Mouse (Mus musculus) hindbrain, embryonic 13.5 days (tissue): ENCODE results near the gene H2-DMb2. TPM values are rescaled to one million over a fixed set of nuclear protein-coding genes. Genes with fewer than 3 reads are reported as not detected.
"Not testable (repeated sequence)": the region's sequence is repeated elsewhere in the genome, so short reads cannot be mapped to it uniquely, and the experiment has no call there.

Experiments
- ATAC-seq: fragments of 200-750 bp; cut with Nextera tagmentation; 2 replicates; pipeline ENCODE4 v1.8.0; 2017; ENCODE audit warnings: moderate TSS enrichment; ENCODE audit not compliant: low FRiP score
- H3K27ac ChIP-seq: fragments of 300-500 bp; sonication (generic); 2 replicates; pipeline ENCODE4 v1.5.1; 2015; ENCODE audit warnings: inconsistent platforms, mild to moderate bottlenecking, moderate library complexity
- H3K27me3 ChIP-seq: fragments of 300-500 bp; sonication (generic); 2 replicates; pipeline ENCODE4 v1.6.1; 2015; ENCODE audit warnings: mild to moderate bottlenecking, inconsistent platforms
- H3K36me3 ChIP-seq: fragments of 300-500 bp; sonication (generic); 2 replicates; pipeline ENCODE4 v1.6.1; 2015; ENCODE audit warnings: mild to moderate bottlenecking, inconsistent platforms
- H3K4me1 ChIP-seq: fragments of 300-500 bp; sonication (generic); replicated peaks from 2 replicates; pipeline ENCODE4 v1.6.1; 2015; ENCODE audit warnings: inconsistent platforms
- H3K4me2 ChIP-seq: fragments of 300-500 bp; sonication (generic); 2 replicates; pipeline ENCODE4 v1.6.1; 2015; ENCODE audit warnings: inconsistent platforms, mild to moderate bottlenecking, moderate library complexity
- H3K4me3 ChIP-seq: fragments of 300-500 bp; sonication (generic); 2 replicates; pipeline ENCODE4 v1.5.1; 2015; ENCODE audit warnings: mild to moderate bottlenecking, inconsistent platforms
- H3K9ac ChIP-seq: fragments of 300-500 bp; sonication (generic); 2 replicates; pipeline ENCODE4 v1.6.1; 2015; ENCODE audit warnings: mild to moderate bottlenecking, inconsistent platforms
- H3K9me3 ChIP-seq: fragments of 300-500 bp; sonication (generic); 2 replicates; pipeline ENCODE4 v1.6.1; 2016; ENCODE audit warnings: inconsistent platforms
- WGBS: fragments of 180-500 bp; shearing (Covaris S2); methylation state at CpG from one replicate; pipeline ENCODE4 v1.1.7; 2015; 5-methylcytosine and 5-hydroxymethylcytosine counted together
- polyA plus RNA-seq: library from polyadenylated mRNA; unstranded; fragments of >200 nt; fragmentation: Nextera tagmentation; extraction: Ambion mirVana; gene quantifications from 2 replicates; pipeline ENCODE4 v1.2.1, GENCODE M21; 2015

The H2-DMb2 gene
- polyA plus RNA-seq, 1 experiment from 2014 or later = 0.27 TPM

GRCm38 (mm10) chr17:34141448-34141847 is 1.7 kb upstream of the H2-DMb2 start:
- H3K9me3 ChIP-seq = no peaks in the 10 kb centered on the region
- 55% methylated on average over 4 of the region's 4 CpGs for WGBS
- H3K4me1 ChIP-seq = peaks cover 21% of the 10 kb centered on the region
- no peak for ATAC-seq
- H3K9ac ChIP-seq = no peak overlapping the region
- no peak overlapping the region for H3K4me3 ChIP-seq
- no peak overlapping the region for H3K4me2 ChIP-seq
- no peaks in the 10 kb centered on the region for H3K36me3 ChIP-seq
- peaks cover 56% of the 10 kb centered on the region for H3K27me3 ChIP-seq
- no peak overlapping the region for H3K27ac ChIP-seq

GRCm38 (mm10) chr17:34142456-34143010 is 574 bp upstream of the H2-DMb2 start:
- H3K36me3 ChIP-seq = no peaks in the 10 kb centered on the region
- no peak overlapping the region for H3K27ac ChIP-seq
- no peak overlapping the region for H3K4me2 ChIP-seq
- peaks cover 21% of the 10 kb centered on the region for H3K4me1 ChIP-seq
- WGBS = 85% methylated on average over 7 of the region's 7 CpGs
- no peak overlapping the region for H3K9ac ChIP-seq
- H3K4me3 ChIP-seq = no peak overlapping the region
- no peaks in the 10 kb centered on the region for H3K9me3 ChIP-seq
- ATAC-seq = no peak
- peaks cover 45% of the 10 kb centered on the region for H3K27me3 ChIP-seq

GRCm38 (mm10) chr17:34143461-34143860 is 354 bp downstream of the H2-DMb2 start:
- WGBS = 72% methylated on average over 4 of the region's 5 CpGs
- no peak overlapping the region for H3K27ac ChIP-seq
- H3K36me3 ChIP-seq = no peaks in the 10 kb centered on the region
- H3K9me3 ChIP-seq = no peaks in the 10 kb centered on the region
- no peak overlapping the region for H3K4me3 ChIP-seq
- no peak overlapping the region for H3K9ac ChIP-seq
- H3K27me3 ChIP-seq = peaks cover 36% of the 10 kb centered on the region
- ATAC-seq = no peak
- peaks cover 21% of the 10 kb centered on the region for H3K4me1 ChIP-seq
- H3K4me2 ChIP-seq = no peak overlapping the region

- not testable (repeated sequence) for H3K27ac ChIP-seq
- WGBS = 89% methylated on average over 4 of the region's 4 CpGs
Observed at GRCm38 (mm10) chr17:34144221-34144620, 1.1 kb downstream of the H2-DMb2 start.

GRCm38 (mm10) chr17:34144960-34145371 is 1.9 kb downstream of the H2-DMb2 start:
- Histone ChIP-seq H3K36me3 (no peaks in the 10 kb centered on the region), H3K4me3 (no peak overlapping the region), H3K9me3 (no peaks in the 10 kb centered on the region), H3K27me3 (peaks cover 21% of the 10 kb centered on the region), H3K4me2 (no peak overlapping the region), H3K9ac (no peak overlapping the region), H3K27ac (no peak overlapping the region), H3K4me1 (peaks cover 9% of the 10 kb centered on the region; the same call in 1 of the 2 replicates)
- 67% methylated on average over 3 of the region's 3 CpGs for WGBS
- ATAC-seq = no peak

More at GRCm38 (mm10) chr17:34144221-34144620, 1.1 kb downstream of the H2-DMb2 start:
- not testable (repeated sequence) for H3K9ac ChIP-seq, H3K9me3 ChIP-seq, H3K4me2 ChIP-seq, ATAC-seq, H3K36me3 ChIP-seq, H3K4me3 ChIP-seq
- Histone ChIP-seq H3K4me1 (peaks cover 16% of the 10 kb centered on the region), H3K27me3 (peaks cover 28% of the 10 kb centered on the region)

GRCm38 (mm10) chr17:34152923-34153322 is 9.8 kb downstream of the H2-DMb2 start, which contains the start of gene H2-DMb1:
Gene H2-DMb1 (plus strand): TSS chr17:34153072.
- 71% methylated on average over 4 of the region's 4 CpGs for WGBS
- Histone ChIP-seq H3K27me3 (0 out of 2 replicates have a peak, but pooled peaks cover 3% of the 10 kb centered on the region), H3K4me1 (no peaks in the 10 kb centered on the region), H3K36me3 (no peaks in the 10 kb centered on the region), H3K4me2 (no peak within 1 kb of the TSS), H3K9me3 (no peaks in the 10 kb centered on the region), H3K4me3 (no peak within 1 kb of the TSS), H3K27ac (no peak within 1 kb of the TSS), H3K9ac (no peak within 1 kb of the TSS)
- ATAC-seq = no peak

GRCm38 (mm10) chr17:34155534-34155933 is 12.4 kb downstream of the H2-DMb2 start:
- H3K9ac ChIP-seq = no peak overlapping the region
- ATAC-seq = no peak
- H3K4me1 ChIP-seq = no peaks in the 10 kb centered on the region
- H3K9me3 ChIP-seq = no peaks in the 10 kb centered on the region
- 66% methylated on average over 5 of the region's 5 CpGs for WGBS
- H3K27me3 ChIP-seq = 0 out of 2 replicates have a peak, but pooled peaks cover 3% of the 10 kb centered on the region
- no peak overlapping the region for H3K4me2 ChIP-seq
- H3K27ac ChIP-seq = no peak overlapping the region
- H3K4me3 ChIP-seq = no peak overlapping the region
- H3K36me3 ChIP-seq = no peaks in the 10 kb centered on the region

- no peaks in the 10 kb centered on the region for H3K4me1 ChIP-seq
- H3K27ac ChIP-seq = no peak overlapping the region
- H3K4me3 ChIP-seq = no peak overlapping the region
- 48% methylated on average over 9 of the region's 9 CpGs for WGBS
- ATAC-seq = no peak
- peaks cover 4% of the 10 kb centered on the region; the same call in 1 of the 2 replicates for H3K9me3 ChIP-seq
- no peaks in the 10 kb centered on the region for H3K36me3 ChIP-seq
- H3K27me3 ChIP-seq = 0 out of 2 replicates have a peak, but pooled peaks cover 4% of the 10 kb centered on the region
- no peak overlapping the region for H3K4me2 ChIP-seq
- no peak overlapping the region for H3K9ac ChIP-seq
Observed at GRCm38 (mm10) chr17:34164202-34164895, 21.2 kb downstream of the H2-DMb2 start.

GRCm38 (mm10) chr17:34165033-34165730 is 22.1 kb downstream of the H2-DMb2 start:
- Histone ChIP-seq H3K4me1 (no peaks in the 10 kb centered on the region), H3K36me3 (no peaks in the 10 kb centered on the region), H3K4me2 (no peak overlapping the region), H3K27ac (no peak overlapping the region), H3K27me3 (0 out of 2 replicates have a peak, but pooled peaks cover 4% of the 10 kb centered on the region), H3K4me3 (no peak overlapping the region), H3K9me3 (peaks cover 4% of the 10 kb centered on the region; the same call in 1 of the 2 replicates), H3K9ac (no peak overlapping the region)
- WGBS = 88% methylated on average over 6 of the region's 6 CpGs
- ATAC-seq = no peak

GRCm38 (mm10) chr17:34169279-34169678 is 26.2 kb downstream of the H2-DMb2 start:
- no peaks in the 10 kb centered on the region for H3K36me3 ChIP-seq
- H3K9ac ChIP-seq = no peak overlapping the region
- no peaks in the 10 kb centered on the region for H3K9me3 ChIP-seq
- no peak overlapping the region for H3K4me3 ChIP-seq
- H3K4me1 ChIP-seq = no peaks in the 10 kb centered on the region
- H3K4me2 ChIP-seq = no peak overlapping the region
- WGBS = 2% methylated on average over 2 of the region's 2 CpGs
- ATAC-seq = no peak
- H3K27me3 ChIP-seq = 0 out of 2 replicates have a peak, but pooled peaks cover 5% of the 10 kb centered on the region
- no peak overlapping the region for H3K27ac ChIP-seq

- Histone ChIP-seq H3K36me3 (no peaks in the 10 kb centered on the region), H3K27me3 (0 out of 2 replicates have a peak, but pooled peaks cover 3% of the 10 kb centered on the region), H3K4me2 (no peak overlapping the region), H3K27ac (no peak overlapping the region), H3K9me3 (no peaks in the 10 kb centered on the region), H3K4me1 (no peaks in the 10 kb centered on the region), H3K4me3 (no peak overlapping the region), H3K9ac (no peak overlapping the region)
- no peak for ATAC-seq
- 33% methylated on average over 4 of the region's 4 CpGs for WGBS
Observed at GRCm38 (mm10) chr17:34170487-34170876, 27.4 kb downstream of the H2-DMb2 start.

- ATAC-seq = no peak
- H3K9ac ChIP-seq = no peak overlapping the region
- no peak overlapping the region for H3K4me2 ChIP-seq
- 0 out of 2 replicates have a peak, but pooled peaks cover 3% of the 10 kb centered on the region for H3K27me3 ChIP-seq
- no peak overlapping the region for H3K27ac ChIP-seq
- H3K36me3 ChIP-seq = no peaks in the 10 kb centered on the region
- H3K4me3 ChIP-seq = no peak overlapping the region
- no peaks in the 10 kb centered on the region for H3K4me1 ChIP-seq
- no peaks in the 10 kb centered on the region for H3K9me3 ChIP-seq
- WGBS = 42% methylated on average over 13 of the region's 13 CpGs
Observed at GRCm38 (mm10) chr17:34170877-34171498, 27.9 kb downstream of the H2-DMb2 start.
